Mouse (Mus musculus) left cerebral cortex, adult 9 months (tissue): ENCODE results near the gene Vmn2r100.

ENCODE experiments used
- DNase-seq, 2 experiments: peaks; one replicate each; pipeline ENCODE4 v3.0.0; 2022; ENCODE audit warnings: low spot score in 2 of 2

Vmn2r100 gene

GRCm38 (mm10) chr17:19504432-19504831, at the start of gene Vmn2r100:
Vmn2r100 (plus strand) TSS chr17:19504732.
- no peak for DNase-seq

GRCm38 (mm10) chr17:19482866-19483265, 21.7 kb upstream of the Vmn2r100 start:
- no peak for DNase-seq

GRCm38 (mm10) chr17:19576927-19577326, 72.4 kb downstream of the Vmn2r100 start, which contains the start of gene Vmn2r101:
Vmn2r101 (plus strand) TSS chr17:19577227.
- DNase-seq, result no peak
